Mouse (Mus musculus) cerebellum, postnatal 10 days (tissue): ENCODE data around the gene Cdk7.
"Not testable (repeated sequence)": the region's sequence is repeated elsewhere in the genome, so short reads cannot be mapped to it uniquely, and the experiment has no call there.

Experiments used
- DNase-seq, 2 experiments: peaks; one replicate each; pipeline ENCODE4 v3.0.0; 2021; ENCODE audit warnings: mixed read lengths in 2 of 2

Cdk7 gene

DNA sequence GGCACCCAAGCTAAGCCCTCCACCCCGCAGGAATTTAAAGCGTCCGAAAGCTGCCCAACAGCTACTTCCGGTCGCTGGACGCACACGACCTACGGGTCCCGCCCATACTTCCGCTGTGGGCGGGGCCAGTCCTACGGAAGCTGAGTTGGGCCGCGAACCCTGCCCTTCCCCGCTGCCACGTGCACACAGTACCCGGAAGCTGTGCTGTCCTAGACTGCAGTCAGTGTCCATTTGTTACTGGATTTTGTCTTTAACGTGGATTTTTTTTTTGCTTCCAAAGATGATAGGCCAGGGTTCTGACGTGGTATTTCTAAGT is at the start of gene Cdk7:
TSS of gene Cdk7 (minus strand) at position 79 of the 316 bp plus-strand sequence.
- DNase-seq: peak; percentile 95 to 96

DNA sequence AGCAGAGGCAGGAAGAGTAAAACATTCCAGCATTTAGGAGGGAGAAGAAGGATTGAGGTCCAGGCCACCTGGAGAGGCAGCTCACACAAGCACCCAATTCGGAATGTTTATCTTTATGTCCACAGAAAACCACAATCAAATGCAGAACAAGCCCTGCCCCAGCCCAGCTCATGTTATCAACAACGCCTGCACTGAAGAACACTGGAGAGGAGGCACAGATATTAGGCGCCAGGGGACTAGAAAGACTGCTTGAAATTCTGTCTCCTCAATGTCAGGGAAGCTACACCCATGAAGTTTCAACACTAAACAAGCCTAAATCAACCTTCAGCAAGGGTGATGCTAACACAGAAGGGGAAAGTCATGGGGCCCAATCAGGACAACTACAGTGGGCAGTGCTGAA is 46.8 kb upstream of the Cdk7 start:
- no peak for DNase-seq

DNA sequence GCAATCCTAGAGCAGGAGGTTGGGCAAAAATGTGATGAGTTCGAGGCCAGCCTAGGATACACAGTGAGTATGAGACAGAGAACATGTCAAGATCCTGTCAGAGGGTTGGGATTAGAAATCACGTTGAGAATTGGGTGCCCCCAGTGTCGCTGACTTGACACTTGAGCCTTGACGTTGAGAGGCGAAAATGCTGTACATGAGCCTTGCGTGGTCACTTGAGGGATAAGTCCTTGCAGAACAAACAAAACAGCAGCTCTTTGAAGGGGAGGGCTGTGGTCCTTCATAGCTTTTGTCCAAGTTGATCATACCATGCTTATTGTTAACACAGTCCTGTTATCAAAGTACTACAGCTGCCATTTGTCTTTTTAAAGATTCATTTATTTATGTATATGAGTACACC is 46.0 kb upstream of the Cdk7 start:
- DNase-seq: no peak

- DNase-seq: no peak
These were observed 45.3 kb upstream of the Cdk7 start for GRCm38 (mm10) chr13:100776056-100776419.

- peak; percentile 84 to 89 for DNase-seq
These were observed 44.7 kb upstream of the Cdk7 start, which contains the start of gene Cenph for GRCm38 (mm10) chr13:100775252-100776055. Gene Cenph (minus strand): TSS chr13:100775899.

DNA sequence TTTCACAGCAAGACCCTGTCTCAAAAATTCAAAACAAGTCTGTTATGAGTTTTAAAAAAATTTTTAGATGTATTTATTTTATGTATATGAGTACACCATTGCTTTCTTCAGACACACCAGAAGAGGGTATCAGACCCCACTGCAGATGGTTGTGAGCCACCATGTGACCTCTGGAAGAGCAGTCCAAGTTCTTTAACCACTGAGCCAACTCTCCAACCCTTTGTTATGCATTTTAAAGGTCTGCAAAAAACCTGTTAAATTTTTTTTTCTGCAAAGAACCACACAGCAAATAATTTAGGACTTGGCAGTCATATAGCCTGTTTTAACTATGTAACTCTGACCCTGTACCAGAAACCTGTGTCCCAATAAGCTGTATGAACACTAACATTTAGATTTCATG is 44.0 kb upstream of the Cdk7 start:
- no peak for DNase-seq

GRCm38 (mm10) chr13:100755329-100755728 is 24.6 kb upstream of the Cdk7 start:
- DNase-seq: no peak

GRCm38 (mm10) chr13:100754186-100754585 is 23.4 kb upstream of the Cdk7 start:
- no peak for DNase-seq

GRCm38 (mm10) chr13:100753011-100753410 is 22.3 kb upstream of the Cdk7 start:
- no peak for DNase-seq

- no peak for DNase-seq
These were observed 21.8 kb upstream of the Cdk7 start for GRCm38 (mm10) chr13:100752529-100752928.

GRCm38 (mm10) chr13:100751402-100751801 is 20.7 kb upstream of the Cdk7 start:
- no peak for DNase-seq

DNA sequence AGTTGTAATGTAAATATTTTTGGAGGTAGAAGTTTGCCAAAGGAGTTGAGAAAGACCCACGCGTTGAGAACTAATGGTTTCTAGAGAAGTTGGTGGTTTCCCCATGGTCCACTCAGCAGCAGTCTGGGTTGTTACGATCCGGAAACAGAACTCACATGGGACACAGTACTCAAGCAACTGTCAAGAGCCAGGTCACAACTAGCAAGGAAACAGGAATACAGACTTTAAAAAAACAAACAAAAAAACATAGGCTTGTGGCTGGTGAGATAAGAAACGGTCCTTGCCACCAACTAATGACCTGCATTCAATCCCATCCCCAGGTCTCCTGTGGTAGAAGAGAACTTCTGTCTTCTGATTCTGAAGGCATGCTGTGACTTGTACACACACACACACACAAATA is 20.1 kb upstream of the Cdk7 start:
- DNase-seq: no peak

DNA sequence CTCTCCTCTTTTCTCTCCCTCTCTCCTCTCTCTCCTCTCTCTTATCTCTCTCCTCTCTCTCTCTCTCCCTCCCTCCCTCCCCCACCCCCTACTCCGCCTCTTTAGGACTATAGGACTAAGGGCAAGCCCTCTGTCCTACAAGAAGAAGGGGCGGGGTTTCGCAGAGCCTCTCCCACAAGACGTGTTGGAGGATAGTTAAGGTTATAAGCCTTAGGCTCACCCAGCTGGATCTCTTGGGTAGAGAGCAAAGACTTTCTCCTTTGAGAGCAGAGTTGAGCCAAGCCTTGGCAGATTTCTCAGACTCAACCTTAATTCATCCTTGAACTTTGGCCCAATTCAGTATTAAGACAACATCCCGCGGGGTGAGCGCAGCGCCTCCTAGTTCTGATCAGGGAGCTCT is 17.9 kb upstream of the Cdk7 start:
- DNase-seq: no peak

GRCm38 (mm10) chr13:100746090-100746489 is 15.4 kb upstream of the Cdk7 start:
- no peak for DNase-seq

- peak; percentile 96 to 98 for DNase-seq
These were observed 13.5 kb upstream of the Cdk7 start, which contains the start of gene Mrps36 for GRCm38 (mm10) chr13:100744036-100744744. Gene Mrps36 (minus strand): TSS chr13:100744659.

DNA sequence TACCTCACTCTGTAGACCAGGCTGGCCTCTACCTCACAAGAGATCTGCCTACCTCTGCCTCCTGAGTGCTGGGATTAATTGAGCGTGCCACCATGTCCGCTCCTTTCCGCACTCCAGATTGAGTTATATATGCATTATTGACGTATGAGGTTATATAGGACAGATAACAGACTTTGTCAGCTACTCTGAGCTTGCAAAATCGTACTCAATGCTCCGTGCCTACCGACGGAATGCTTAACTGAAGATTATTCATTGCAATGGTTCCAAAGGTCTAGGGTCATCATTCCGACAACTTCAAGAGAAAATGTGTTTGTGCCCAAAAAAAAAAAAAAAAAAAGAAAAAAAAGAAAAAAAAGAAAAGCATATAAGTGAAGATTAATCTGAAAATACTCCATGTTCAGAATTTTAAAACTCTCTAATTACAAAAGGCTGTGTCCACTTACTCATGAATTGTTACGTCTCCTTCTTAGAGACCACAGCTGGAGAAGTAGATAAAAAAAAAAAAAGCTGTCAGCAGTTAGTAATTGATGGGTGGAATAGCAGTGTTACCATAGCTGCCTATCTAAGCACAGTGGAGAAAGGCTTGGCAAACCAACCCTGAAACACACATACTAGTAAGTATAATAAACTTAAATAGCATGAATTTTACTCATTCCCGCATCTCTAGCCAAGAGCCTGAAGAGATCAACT is 12.8 kb upstream of the Cdk7 start:
- peak in 1 of 2 experiments; percentile 16 for DNase-seq

GRCm38 (mm10) chr13:100742831-100743230 is 12.1 kb upstream of the Cdk7 start:
- DNase-seq: peak in 1 of 2 experiments; percentile 18

DNA sequence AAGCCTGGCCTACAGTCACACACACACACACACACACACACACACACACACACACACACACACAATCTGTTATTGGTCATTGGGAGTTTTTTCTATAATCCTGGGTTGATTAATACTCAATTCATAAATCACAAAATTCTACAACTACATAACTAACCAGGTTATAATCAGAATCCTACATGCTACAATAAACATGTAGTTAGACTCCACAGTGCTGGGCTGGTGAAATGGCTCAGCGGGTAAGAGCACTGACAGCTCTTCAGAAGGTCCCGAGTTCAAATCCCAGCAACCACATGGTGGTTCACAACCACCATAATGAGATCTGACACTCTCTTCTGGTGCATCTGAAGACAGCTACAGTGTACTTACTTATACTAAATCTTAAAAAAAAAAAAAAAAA is 2.0 kb upstream of the Cdk7 start:
- DNase-seq: no peak

- DNase-seq: not testable (repeated sequence)
These were observed 815 bp upstream of the Cdk7 start for GRCm38 (mm10) chr13:100731462-100732046.

GRCm38 (mm10) chr13:100730153-100730860 is 432 bp downstream of the Cdk7 start:
- DNase-seq: peak; percentile 18 to 38

DNA sequence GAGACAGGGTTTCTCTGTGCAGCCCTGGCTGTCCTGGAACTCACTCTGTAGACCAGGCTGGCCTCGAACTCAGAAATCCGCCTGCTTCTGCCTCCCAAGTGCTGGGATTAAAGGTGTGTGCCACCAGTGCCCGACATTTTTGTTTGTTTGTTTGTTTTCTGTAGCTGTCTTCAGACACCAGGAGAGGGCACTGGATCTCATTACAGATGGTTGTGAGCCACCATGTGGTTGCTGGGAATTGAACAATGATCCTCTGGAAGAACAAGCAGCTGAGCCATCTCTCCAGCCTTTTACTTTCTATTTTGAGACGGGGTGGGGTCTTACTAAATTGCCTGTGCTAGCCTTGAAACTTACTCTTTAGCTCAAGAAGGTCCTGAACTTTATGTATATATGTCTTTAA is 2.2 kb downstream of the Cdk7 start:
- DNase-seq: not testable (repeated sequence)

GRCm38 (mm10) chr13:100728086-100728485 is 2.7 kb downstream of the Cdk7 start:
- DNase-seq: no peak

GRCm38 (mm10) chr13:100725194-100725593 is 5.5 kb downstream of the Cdk7 start:
- no peak for DNase-seq
